Mouse (Mus musculus): ENCODE results near the gene Tor1aip2. TPM values are rescaled to one million over a fixed set of nuclear protein-coding genes. Genes with fewer than 3 reads are reported as not detected.

The Tor1aip2 gene
- polyA plus RNA-seq, 1 experiment from 2014 or later: 69.4 TPM

DNA sequence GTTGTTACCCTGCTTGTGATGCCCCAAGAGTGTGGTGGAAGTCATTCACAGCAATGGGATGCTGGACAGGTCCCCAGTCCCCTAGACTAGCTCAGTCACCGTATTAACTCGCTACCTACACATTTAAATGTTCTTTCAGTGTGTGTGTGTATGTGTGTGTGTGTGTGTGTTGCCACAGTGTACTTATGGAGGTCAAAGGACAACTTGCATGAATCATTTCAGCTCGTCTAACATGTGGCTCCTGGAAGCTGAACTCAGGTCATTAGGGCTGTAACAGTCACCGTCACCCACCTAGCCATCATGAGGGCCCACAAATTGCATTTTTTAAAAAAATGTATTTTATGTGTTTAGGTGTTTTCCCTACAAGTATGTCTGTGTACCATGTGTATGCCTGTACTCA, 27.0 kb downstream of the Tor1aip2 start:
- no peaks in the 10 kb centered on the region for H3K4me1 ChIP-seq (replicated peaks; ENCODE audit: control insufficient read depth, insufficient read depth, low read length)
- no peaks in the 10 kb centered on the region for H3K9me3 ChIP-seq (ENCODE audit: control insufficient read depth, low read length)
- H3K4me3 ChIP-seq (replicated peaks; ENCODE audit: low read length): no peak overlapping the region
- H3K4me2 ChIP-seq (ENCODE audit: low read length): no peak overlapping the region
- no peak overlapping the region for H3K27ac ChIP-seq (ENCODE audit: low read length)
- 95% methylated on average over 4 of the region's 4 CpGs for WGBS
- peaks cover 20% of the 10 kb centered on the region for H3K36me3 ChIP-seq (ENCODE audit: control insufficient read depth, insufficient read depth)
- H3K9ac ChIP-seq (replicated peaks; ENCODE audit: low read depth, low read length): no peak overlapping the region
- no peak for ATAC-seq
- H3K27me3 ChIP-seq (replicated peaks; ENCODE audit: control insufficient read depth, insufficient read depth, low read length): no peaks in the 10 kb centered on the region

DNA sequence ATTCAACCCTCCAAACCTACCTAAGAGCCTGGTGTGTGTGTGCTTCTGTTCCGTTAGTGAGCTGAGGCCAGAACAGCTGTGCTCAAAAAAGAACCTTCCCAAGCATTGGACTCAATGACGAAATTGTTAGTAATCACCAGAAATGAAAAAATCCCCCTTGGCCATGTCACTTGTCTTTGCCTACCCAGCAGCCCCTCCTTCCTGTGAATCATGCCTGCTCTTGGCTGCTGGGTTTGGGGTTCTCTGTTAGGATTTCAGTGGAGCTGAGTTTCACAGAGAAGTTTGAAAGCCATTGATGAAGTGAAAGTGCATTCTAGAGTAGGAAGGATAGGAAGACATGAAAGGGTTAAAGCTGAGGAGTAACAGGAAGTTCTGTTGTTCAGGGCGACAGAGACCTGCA, 30.9 kb downstream of the Tor1aip2 start:
- 78% methylated on average over 3 of the region's 3 CpGs for WGBS
- H3K27ac ChIP-seq (ENCODE audit: low read length): no peak overlapping the region
- no peak overlapping the region for H3K4me3 ChIP-seq (replicated peaks; ENCODE audit: low read length)
- H3K4me2 ChIP-seq (ENCODE audit: low read length): no peak overlapping the region
- ATAC-seq: no peak
- no peak overlapping the region for H3K9ac ChIP-seq (replicated peaks; ENCODE audit: low read depth, low read length)
- H3K27me3 ChIP-seq (replicated peaks; ENCODE audit: control insufficient read depth, insufficient read depth, low read length): no peaks in the 10 kb centered on the region
- peaks cover 20% of the 10 kb centered on the region for H3K36me3 ChIP-seq (ENCODE audit: control insufficient read depth, insufficient read depth)
- no peaks in the 10 kb centered on the region for H3K9me3 ChIP-seq (ENCODE audit: control insufficient read depth, low read length)
- H3K4me1 ChIP-seq (replicated peaks; ENCODE audit: control insufficient read depth, insufficient read depth, low read length): no peaks in the 10 kb centered on the region

GRCm38 (mm10) chr1:156070106-156070505, 34.9 kb downstream of the Tor1aip2 start:
- H3K4me1 ChIP-seq (replicated peaks; ENCODE audit: control insufficient read depth, insufficient read depth, low read length): no peaks in the 10 kb centered on the region
- WGBS: 89% methylated on average over 14 of the region's 14 CpGs
- H3K27me3 ChIP-seq (replicated peaks; ENCODE audit: control insufficient read depth, insufficient read depth, low read length): no peaks in the 10 kb centered on the region
- no peak overlapping the region for H3K27ac ChIP-seq (ENCODE audit: low read length)
- H3K36me3 ChIP-seq (ENCODE audit: control insufficient read depth, insufficient read depth): peaks cover 3% of the 10 kb centered on the region; the same call in 1 of the 2 replicates
- no peak for ATAC-seq
- no peak overlapping the region for H3K4me3 ChIP-seq (replicated peaks; ENCODE audit: low read length)
- no peak overlapping the region for H3K4me2 ChIP-seq (ENCODE audit: low read length)
- no peak overlapping the region for H3K9ac ChIP-seq (replicated peaks; ENCODE audit: low read depth, low read length)
- H3K9me3 ChIP-seq (ENCODE audit: control insufficient read depth, low read length): no peaks in the 10 kb centered on the region

DNA sequence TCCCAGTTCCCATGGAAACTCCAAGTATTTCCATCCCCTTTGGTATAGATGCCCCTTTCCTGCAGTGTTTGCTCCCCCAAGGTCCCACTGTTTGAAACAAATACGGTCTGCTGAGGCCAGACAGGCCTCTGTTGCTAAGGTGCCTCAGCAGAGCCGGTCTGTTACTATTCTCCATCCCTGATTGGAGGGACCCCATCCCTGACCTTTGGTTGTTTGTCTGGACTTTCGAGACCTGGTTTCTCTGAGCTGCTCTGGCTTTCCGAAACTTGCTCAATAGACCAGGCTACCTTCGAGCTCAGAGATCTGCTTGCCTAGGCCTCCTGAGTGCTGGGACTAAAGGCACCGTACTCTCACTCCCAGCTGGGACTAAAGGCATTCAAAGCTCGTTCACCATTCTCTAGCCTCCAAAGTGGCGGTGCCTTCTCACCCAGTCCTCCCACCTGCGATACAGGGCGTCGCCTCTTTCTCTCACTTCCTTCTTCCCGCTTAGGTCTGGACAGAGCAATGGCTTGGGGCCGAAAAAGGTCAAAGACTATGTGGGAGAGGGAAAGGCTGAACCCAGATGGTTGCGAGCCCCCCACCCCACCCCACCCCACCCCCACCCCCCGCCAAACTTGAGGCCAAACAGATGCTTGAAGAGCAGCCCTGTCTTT, 38.1 kb downstream of the Tor1aip2 start:
- H3K4me2 ChIP-seq (ENCODE audit: low read length): no peak overlapping the region
- no peaks in the 10 kb centered on the region for H3K4me1 ChIP-seq (replicated peaks; ENCODE audit: control insufficient read depth, insufficient read depth, low read length)
- WGBS: 65% methylated on average over 15 of the region's 15 CpGs
- no peaks in the 10 kb centered on the region for H3K27me3 ChIP-seq (replicated peaks; ENCODE audit: control insufficient read depth, insufficient read depth, low read length)
- no peak overlapping the region for H3K27ac ChIP-seq (ENCODE audit: low read length)
- ATAC-seq: no peak
- H3K9ac ChIP-seq (replicated peaks; ENCODE audit: low read depth, low read length): no peak overlapping the region
- H3K9me3 ChIP-seq (ENCODE audit: control insufficient read depth, low read length): no peaks in the 10 kb centered on the region
- H3K36me3 ChIP-seq (ENCODE audit: control insufficient read depth, insufficient read depth): no peaks in the 10 kb centered on the region
- H3K4me3 ChIP-seq (replicated peaks; ENCODE audit: low read length): no peak overlapping the region

DNA sequence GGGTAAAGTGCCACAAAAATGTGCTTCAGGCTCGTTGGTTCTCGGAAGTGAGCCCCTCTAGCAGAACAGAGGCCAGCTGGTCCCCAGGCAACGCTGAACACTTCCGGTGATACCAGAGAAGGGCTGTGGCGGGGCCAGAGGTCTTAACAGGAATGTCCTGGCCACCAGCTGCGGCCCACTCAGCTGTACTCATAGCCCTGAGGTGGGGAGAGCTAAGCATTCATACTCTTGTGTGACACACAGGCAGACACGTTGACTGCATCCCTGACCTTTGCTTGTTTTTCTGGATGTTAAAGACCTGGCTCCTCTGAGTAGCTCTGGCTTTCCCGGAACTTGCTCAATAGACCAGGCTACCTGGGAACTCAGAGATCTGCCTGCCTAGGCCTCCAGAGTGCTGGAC, 39.4 kb downstream of the Tor1aip2 start:
- Histone ChIP-seq H3K4me3 (replicated peaks; ENCODE audit: low read length) (no peak overlapping the region), H3K36me3 (ENCODE audit: control insufficient read depth, insufficient read depth) (no peaks in the 10 kb centered on the region), H3K4me2 (ENCODE audit: low read length) (no peak overlapping the region), H3K27me3 (replicated peaks; ENCODE audit: control insufficient read depth, insufficient read depth, low read length) (no peaks in the 10 kb centered on the region), H3K9ac (replicated peaks; ENCODE audit: low read depth, low read length) (no peak overlapping the region), H3K4me1 (replicated peaks; ENCODE audit: control insufficient read depth, insufficient read depth, low read length) (no peaks in the 10 kb centered on the region), H3K27ac (ENCODE audit: low read length) (no peak overlapping the region), H3K9me3 (ENCODE audit: control insufficient read depth, low read length) (no peaks in the 10 kb centered on the region)
- ATAC-seq: no peak
- 87% methylated on average over 8 of the region's 8 CpGs for WGBS

- no peaks in the 10 kb centered on the region for H3K36me3 ChIP-seq (ENCODE audit: control insufficient read depth, insufficient read depth)
- WGBS: 62% methylated on average over 4 of the region's 4 CpGs
- ATAC-seq: no peak
- no peak overlapping the region for H3K9ac ChIP-seq (replicated peaks; ENCODE audit: low read depth, low read length)
- no peaks in the 10 kb centered on the region for H3K27me3 ChIP-seq (replicated peaks; ENCODE audit: control insufficient read depth, insufficient read depth, low read length)
- no peaks in the 10 kb centered on the region for H3K9me3 ChIP-seq (ENCODE audit: control insufficient read depth, low read length)
- H3K4me2 ChIP-seq (ENCODE audit: low read length): no peak overlapping the region
- no peaks in the 10 kb centered on the region for H3K4me1 ChIP-seq (replicated peaks; ENCODE audit: control insufficient read depth, insufficient read depth, low read length)
- no peak overlapping the region for H3K27ac ChIP-seq (ENCODE audit: low read length)
- H3K4me3 ChIP-seq (replicated peaks; ENCODE audit: low read length): no peak overlapping the region
These were observed 41.3 kb downstream of the Tor1aip2 start for GRCm38 (mm10) chr1:156076474-156076873.

- no peaks in the 10 kb centered on the region for H3K36me3 ChIP-seq (ENCODE audit: control insufficient read depth, insufficient read depth)
- 61% methylated on average over 3 of the region's 3 CpGs for WGBS
- no peaks in the 10 kb centered on the region for H3K4me1 ChIP-seq (replicated peaks; ENCODE audit: control insufficient read depth, insufficient read depth, low read length)
- no peak overlapping the region for H3K27ac ChIP-seq (ENCODE audit: low read length)
- H3K27me3 ChIP-seq (replicated peaks; ENCODE audit: control insufficient read depth, insufficient read depth, low read length): no peaks in the 10 kb centered on the region
- no peak overlapping the region for H3K9ac ChIP-seq (replicated peaks; ENCODE audit: low read depth, low read length)
- no peak overlapping the region for H3K4me3 ChIP-seq (replicated peaks; ENCODE audit: low read length)
- no peak for ATAC-seq
- H3K4me2 ChIP-seq (ENCODE audit: low read length): no peak overlapping the region
- H3K9me3 ChIP-seq (ENCODE audit: control insufficient read depth, low read length): no peaks in the 10 kb centered on the region
These were observed 42.5 kb downstream of the Tor1aip2 start for GRCm38 (mm10) chr1:156077655-156078054.

GRCm38 (mm10) chr1:156084603-156085002, 49.4 kb downstream of the Tor1aip2 start:
- Histone ChIP-seq H3K4me2 (ENCODE audit: low read length) (no peak overlapping the region), H3K27me3 (replicated peaks; ENCODE audit: control insufficient read depth, insufficient read depth, low read length) (no peaks in the 10 kb centered on the region), H3K9ac (replicated peaks; ENCODE audit: low read depth, low read length) (no peak overlapping the region), H3K9me3 (ENCODE audit: control insufficient read depth, low read length) (no peaks in the 10 kb centered on the region), H3K4me3 (replicated peaks; ENCODE audit: low read length) (no peak overlapping the region), H3K27ac (ENCODE audit: low read length) (no peak overlapping the region), H3K36me3 (ENCODE audit: control insufficient read depth, insufficient read depth) (no peaks in the 10 kb centered on the region), H3K4me1 (replicated peaks; ENCODE audit: control insufficient read depth, insufficient read depth, low read length) (no peaks in the 10 kb centered on the region)
- ATAC-seq: no peak
- WGBS: 69% methylated on average over 3 of the region's 3 CpGs

GRCm38 (mm10) chr1:156085770-156086169, 50.6 kb downstream of the Tor1aip2 start:
- Histone ChIP-seq H3K9ac (replicated peaks; ENCODE audit: low read depth, low read length) (no peak overlapping the region), H3K27ac (ENCODE audit: low read length) (no peak overlapping the region), H3K36me3 (ENCODE audit: control insufficient read depth, insufficient read depth) (no peaks in the 10 kb centered on the region), H3K9me3 (ENCODE audit: control insufficient read depth, low read length) (no peaks in the 10 kb centered on the region), H3K4me3 (replicated peaks; ENCODE audit: low read length) (no peak overlapping the region), H3K27me3 (replicated peaks; ENCODE audit: control insufficient read depth, insufficient read depth, low read length) (no peaks in the 10 kb centered on the region), H3K4me1 (replicated peaks; ENCODE audit: control insufficient read depth, insufficient read depth, low read length) (no peaks in the 10 kb centered on the region; the same call in 1 of the 2 replicates), H3K4me2 (ENCODE audit: low read length) (no peak overlapping the region)
- ATAC-seq: peak; percentile 73
- 61% methylated on average over 5 of the region's 5 CpGs for WGBS

- H3K4me2 ChIP-seq (ENCODE audit: low read length): no peak overlapping the region
- no peaks in the 10 kb centered on the region; the same call in 1 of the 2 replicates for H3K4me1 ChIP-seq (replicated peaks; ENCODE audit: control insufficient read depth, insufficient read depth, low read length)
- 80% methylated on average over 5 of the region's 5 CpGs for WGBS
These were observed 52.4 kb downstream of the Tor1aip2 start for GRCm38 (mm10) chr1:156087586-156087985.

More at GRCm38 (mm10) chr1:156087586-156087985, 52.4 kb downstream of the Tor1aip2 start:
- no peak overlapping the region for H3K9ac ChIP-seq (replicated peaks; ENCODE audit: low read depth, low read length)
- no peaks in the 10 kb centered on the region for H3K27me3 ChIP-seq (replicated peaks; ENCODE audit: control insufficient read depth, insufficient read depth, low read length)
- no peak overlapping the region for H3K4me3 ChIP-seq (replicated peaks; ENCODE audit: low read length)
- no peak overlapping the region for H3K27ac ChIP-seq (ENCODE audit: low read length)
- no peak for ATAC-seq
- no peaks in the 10 kb centered on the region for H3K9me3 ChIP-seq (ENCODE audit: control insufficient read depth, low read length)
- no peaks in the 10 kb centered on the region for H3K36me3 ChIP-seq (ENCODE audit: control insufficient read depth, insufficient read depth)

All from forebrain, embryonic 16.5 days (tissue).